Mouse (Mus musculus) heart, postnatal 10 days (tissue): ENCODE results near the gene Ninj2. TPM values are rescaled to one million over a fixed set of nuclear protein-coding genes. Genes with fewer than 3 reads are reported as not detected.
A peak's percentile ranks its signal among the peaks of the same experiment; 100 is the strongest.

Source experiments
- DNase-seq, 2 experiments: peaks; one replicate each; pipeline ENCODE4 v3.0.0; 2021
- intact Hi-C: fragments of 180-260 bp; cut with DNase I; formaldehyde crosslinking; loops from one replicate; pipeline ENCODE4 v1.15.1; 2025
- total RNA-seq, 2 experiments: library from RNA; stranded (reverse); gene quantifications; 2 replicates each; pipeline ENCODE4 v1.2.3; 2021

Ninj2 gene
- total RNA-seq, 2 experiments from 2014 or later, result not detected

DNA sequence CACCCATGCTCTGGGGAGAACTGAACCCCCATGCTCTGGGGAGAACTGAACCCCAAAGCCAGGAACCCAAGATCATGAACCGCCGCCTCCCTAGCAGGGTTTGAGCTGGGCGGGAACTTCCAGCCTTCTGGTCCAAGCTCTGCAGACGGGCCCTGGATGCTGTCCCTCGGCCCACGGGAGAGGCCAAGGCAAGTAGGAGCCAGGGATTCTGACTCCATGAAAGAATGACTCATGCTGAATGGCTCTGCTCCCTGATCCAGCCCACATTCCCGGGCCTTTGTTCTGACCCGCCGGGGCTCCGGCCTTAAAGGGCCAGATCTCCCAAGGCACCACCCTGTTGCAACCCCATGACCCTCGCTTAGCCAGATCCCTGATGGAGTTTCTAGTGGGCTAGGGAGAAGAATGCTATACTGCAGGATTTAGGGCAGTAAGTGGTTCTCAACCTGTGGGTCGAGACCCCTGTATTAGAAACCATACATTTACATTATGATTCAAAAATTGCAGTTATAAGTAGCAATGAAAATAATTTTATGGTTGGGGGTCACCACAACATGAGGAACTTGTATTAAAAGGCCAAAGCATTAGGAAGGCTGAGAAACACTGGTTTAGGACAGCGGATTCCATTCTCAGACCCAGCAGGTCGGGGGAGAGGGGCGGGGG lies 99.2 kb downstream of the Ninj2 start:
- DNase-seq, result peak; percentile 89 to 90
- intact Hi-C loops, result loop anchor here (2.0 to 5.0 kb wide), 2 partner anchors 78 to 700 kb away; no protein-coding TSS in a partner anchor

DNA sequence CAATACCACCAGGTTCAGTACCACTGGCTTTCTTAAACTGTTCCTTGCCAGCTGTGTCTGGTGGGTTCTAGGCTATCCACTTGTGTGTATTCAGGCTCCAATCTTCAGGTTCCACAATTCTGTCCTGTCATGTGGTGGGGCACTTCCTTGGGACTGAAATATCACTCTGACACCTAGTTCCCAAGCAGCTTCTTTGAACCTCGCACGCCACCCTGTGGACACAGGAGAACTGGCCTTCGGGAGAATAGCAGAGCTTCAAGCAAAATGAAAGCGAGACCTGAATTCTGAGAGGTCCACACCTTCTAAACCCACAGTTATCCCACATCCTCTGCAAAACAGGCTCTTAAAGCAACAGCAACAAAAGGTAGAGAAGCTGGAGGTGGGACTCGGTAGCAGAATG lies 100.0 kb downstream of the Ninj2 start:
- peak; percentile 90 to 94 for DNase-seq
- intact Hi-C loops, result loop anchor here (1.0 to 5.0 kb wide), 4 partner anchors 78 to 701 kb away; no protein-coding TSS in a partner anchor

DNA sequence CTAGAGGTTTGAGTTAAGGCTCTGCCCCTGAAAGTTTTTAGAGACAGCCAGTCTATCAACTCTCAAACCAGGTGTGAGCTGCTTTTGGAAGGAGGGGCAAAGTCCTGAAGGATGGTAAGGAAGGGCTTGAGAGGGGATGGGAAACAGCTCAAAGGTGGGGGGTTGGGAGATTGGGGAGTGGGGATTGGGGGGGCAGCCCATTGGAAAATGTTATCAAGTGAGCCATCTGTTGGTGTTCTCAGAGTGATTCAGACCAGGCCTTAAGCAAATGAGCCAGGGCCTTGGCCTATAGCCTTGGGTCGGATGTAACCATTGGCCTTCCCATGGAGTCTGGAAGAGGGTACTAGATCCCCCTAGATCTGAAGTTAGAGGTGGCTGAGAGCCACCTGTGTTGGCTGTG lies 100.6 kb downstream of the Ninj2 start:
- no peak for DNase-seq
- intact Hi-C loops, result loop anchor here (1.0 to 5.0 kb wide), 4 partner anchors 79 to 701 kb away; no protein-coding TSS in a partner anchor

DNA sequence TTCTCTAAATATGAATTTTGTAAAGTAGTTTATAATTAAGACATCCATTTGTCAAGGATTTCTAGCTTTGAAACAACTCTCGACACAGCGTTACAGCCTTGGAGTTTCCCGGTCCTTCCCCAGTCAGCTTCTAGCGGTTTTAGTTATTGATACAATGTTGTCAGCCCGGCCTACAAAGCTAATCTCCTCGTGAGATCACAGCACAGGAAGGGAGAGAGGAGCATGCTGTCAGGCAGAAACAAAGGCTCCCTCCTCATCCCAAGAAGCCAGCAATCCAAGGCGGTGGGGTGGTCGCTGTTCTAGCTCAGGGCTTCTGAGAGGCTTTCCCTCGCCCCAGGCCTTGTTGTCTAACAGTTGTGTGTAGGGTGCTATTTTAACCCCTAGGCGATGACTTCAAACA lies 101.2 kb downstream of the Ninj2 start:
- no peak for DNase-seq
- intact Hi-C loops, result loop anchor here (5.0 kb wide), 1 partner anchor 702 kb away; no protein-coding TSS in a partner anchor

DNA sequence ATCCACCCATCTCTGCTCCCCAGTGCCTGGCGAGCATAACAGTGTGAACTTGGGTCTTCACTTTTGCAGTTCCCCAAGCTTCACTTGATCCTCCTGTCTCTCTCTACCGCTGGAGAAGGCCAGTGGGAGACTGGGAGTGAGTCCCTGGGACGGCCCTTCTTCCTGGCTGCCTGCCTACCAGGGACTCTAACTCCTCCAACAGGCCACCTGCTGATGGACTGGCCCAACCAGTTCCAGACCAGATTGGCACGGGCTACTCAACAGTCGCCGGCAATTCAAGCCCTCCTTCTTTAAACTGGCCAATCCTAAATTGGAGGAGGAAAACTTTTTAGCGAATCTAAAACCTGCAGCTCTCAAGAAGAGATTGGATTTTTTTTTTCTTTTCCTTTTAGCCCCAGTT lies 101.8 kb downstream of the Ninj2 start:
- intact Hi-C loops, result loop anchor here (5.0 kb wide), 2 partner anchors 248 to 703 kb away; no protein-coding TSS in a partner anchor
- peak in 1 of 2 experiments; percentile 56 for DNase-seq

DNA sequence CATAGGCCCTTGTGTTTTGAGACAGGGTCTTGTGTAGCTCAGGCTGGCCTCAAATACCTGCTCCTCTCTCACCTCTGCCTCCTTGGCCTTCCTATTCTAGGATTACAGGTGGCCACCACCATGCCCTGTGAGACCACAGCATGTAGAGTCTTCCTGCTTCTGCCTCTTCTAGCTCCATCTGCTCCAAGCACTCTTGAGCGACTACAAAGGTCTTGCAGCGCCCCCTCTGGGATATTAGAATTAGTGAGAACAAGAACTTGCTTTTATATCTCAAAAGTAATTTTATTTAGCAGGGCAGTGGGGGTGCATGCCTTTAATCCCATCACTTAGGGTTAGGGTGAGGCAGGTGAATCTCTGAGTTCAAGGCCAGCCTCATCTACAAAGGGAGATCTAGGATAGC lies 103.7 kb downstream of the Ninj2 start:
- intact Hi-C loops, result loop anchor here (5.0 kb wide), 1 partner anchor 250 kb away; no protein-coding TSS in a partner anchor
- peak in 1 of 2 experiments; percentile 71 for DNase-seq

DNA sequence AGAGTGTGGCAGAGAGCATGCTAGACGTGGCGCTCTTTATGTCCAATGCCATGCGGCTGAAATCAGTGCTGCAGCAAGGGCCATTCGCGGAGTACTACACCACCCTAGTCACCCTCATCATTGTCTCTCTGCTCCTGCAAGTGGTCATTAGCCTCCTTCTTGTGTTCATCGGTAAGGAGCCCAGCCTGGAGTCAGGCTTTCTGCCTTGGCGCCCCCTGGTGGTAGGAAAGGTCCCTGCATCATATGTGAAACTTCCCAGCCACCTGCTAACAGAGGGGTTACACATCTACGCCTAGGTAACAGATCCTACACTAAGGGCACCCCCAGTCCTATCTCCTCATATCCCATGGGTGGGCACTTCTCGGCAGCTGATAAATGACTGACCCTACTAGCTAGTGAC lies 104.8 kb downstream of the Ninj2 start:
- intact Hi-C loops, result loop anchor here (2.0 to 5.0 kb wide), 2 partner anchors 251 to 405 kb away; no protein-coding TSS in a partner anchor

DNA sequence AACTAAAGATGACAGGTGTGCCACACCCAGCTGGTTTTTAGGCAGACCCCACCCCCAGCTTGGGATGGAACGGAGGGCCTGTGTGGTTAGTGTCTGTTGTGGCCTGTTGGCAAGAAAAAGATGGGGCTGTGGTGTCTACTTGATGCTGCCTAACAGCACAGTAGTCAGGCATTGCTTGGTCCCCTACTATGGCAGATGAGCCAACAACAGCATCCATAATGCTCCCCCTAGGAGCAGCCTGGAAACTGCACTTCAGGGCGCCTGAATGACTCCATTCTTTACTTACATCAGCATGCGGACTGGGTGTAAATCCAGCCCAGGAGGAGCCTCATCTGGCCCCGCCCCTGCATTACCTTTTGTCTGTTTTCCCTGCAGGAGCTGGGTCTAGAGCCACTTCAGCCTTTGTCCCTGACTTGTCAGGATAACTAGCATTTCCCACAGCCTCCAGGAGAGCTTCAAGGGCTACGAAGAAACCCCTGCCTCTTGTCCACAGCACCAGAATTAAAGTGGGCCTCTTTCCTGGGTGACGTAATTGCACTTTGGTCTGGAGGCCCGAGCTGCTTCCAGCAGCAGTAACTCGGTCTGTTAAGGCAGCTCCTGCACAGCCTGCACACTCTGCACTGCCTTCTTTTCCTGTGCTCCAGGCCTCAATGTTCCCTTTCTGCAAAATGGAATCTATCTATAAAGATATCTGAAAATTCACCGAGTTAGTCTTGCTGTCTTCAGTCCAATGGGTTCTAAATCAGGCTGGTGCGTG lies 106.7 kb downstream of the Ninj2 start:
- intact Hi-C loops, result loop anchor here (2.0 to 5.0 kb wide), 2 partner anchors 253 to 407 kb away; no protein-coding TSS in a partner anchor
- DNase-seq, result no peak

More for the DNA sequence above, 104.8 kb downstream of the Ninj2 start:
- DNase-seq, result peak; percentile 79 to 88

DNA sequence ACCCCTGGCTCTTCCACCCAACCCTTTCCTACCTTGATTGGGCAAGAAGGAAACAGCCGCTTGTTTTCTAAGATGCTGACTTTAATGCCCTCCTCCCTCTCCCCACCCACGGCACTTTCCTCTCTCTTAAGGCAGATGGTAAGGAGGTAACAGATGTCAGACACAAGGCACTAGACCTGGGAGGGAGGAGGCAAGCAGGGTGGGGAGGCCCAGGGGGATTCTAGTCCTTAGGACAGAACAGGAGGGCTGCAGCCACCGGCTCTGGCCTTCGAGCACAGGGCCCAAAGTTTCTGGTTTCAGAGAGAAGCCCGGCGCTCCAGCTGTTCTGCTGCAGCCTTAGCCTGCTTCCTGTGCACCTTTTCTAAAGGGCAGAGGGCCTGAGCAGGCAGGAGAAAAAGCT lies 108.8 kb downstream of the Ninj2 start:
- no peak for DNase-seq
- intact Hi-C loops, result no loop called here

DNA sequence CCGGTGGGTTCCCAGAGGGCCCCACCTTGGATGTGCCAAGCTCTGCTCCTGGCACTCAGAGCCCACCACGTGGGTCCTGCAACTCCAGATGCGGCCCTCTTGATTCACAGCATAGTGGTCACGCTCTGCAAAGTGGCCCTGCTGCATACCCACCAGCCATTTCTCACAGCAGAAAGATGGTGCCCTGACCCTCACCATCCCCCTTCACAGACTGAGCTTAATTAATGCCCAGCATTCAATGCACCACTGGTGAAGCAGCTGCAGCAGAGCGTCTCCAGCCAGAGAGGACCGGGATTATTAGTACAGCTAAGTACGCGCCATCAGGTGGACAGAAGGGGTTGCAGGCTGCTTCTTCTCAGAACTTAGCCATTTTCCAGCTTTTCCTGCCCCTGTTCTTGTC lies 109.3 kb downstream of the Ninj2 start:
- intact Hi-C loops, result no loop called here
- DNase-seq, result no peak

DNA sequence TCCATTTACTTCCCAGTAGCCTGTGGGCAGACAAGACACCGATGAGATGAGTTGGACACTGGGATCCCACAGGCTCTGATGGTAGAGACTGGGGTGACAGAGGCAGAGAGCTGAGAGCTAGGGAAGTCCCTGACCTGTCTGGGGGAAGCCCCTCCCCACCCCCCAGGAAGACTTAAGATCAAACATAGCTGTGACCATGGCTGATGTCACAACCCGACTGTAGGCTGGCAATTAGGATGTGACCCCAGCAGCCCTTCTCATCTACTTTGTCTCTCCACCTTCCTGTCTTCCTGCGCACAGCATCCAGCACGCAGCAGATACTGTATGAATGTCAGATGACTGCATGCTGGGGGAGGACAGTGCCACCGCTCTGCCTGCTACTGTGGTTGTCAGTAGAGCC lies 113.4 kb downstream of the Ninj2 start:
- intact Hi-C loops, result no loop called here
- DNase-seq, result no peak

DNA sequence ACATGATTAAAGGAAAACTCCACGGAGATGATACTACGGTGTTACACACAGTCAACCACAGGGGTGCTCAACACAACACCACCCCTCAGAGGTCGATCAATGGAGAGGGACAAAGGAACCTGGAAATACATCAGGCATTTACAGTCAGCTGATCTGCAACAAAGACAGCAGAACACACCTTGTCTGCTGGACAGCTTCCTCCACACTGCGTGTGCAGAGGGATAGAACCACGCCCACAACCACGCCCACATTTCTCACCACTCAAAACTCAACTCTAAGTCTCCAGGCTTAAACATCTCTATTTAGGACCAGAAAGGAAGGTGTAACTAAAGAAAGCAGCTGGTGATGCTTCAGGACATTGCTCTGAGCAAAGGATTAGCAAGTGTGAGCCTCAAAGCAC lies 118.4 kb downstream of the Ninj2 start:
- intact Hi-C loops, result no loop called here
- no peak for DNase-seq

DNA sequence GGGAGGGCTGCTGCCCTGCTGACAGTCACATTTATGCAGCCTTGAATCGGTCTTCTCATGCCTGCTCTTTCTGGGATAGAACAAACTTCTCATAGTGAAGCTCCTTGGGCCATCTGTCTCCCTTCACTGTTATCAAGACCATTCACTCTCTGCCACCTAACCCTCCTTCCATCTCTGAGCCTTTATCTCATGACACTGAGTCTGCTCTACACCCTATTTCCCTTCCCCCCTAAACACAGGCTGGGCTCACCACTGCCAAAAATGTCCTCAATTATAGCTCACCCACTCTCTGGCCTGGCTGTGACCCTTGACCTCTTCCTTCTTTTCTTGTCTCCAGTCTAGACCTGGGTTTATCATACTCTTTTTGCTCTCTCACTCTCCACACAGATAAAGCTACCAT lies 123.6 kb downstream of the Ninj2 start:
- intact Hi-C loops, result no loop called here
- DNase-seq, result no peak

DNA sequence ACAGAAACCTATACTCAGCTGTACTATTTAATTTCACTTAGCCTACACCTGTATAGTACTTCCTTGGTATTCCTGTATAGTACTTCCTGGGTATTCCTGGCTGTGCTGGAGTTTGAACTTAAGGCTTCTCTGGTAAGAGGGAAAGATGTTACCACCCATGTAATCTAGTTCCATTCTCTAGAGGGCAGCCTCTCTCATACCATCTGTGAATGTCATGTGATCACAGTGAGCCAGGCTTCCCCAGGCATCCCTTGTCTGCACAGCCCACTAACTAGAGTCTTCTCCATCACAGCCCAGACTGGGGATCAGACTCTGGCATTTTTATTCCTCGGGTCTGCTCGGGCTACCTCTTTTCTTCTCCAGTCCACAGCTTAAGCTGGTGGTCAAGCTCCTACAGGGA lies 126.1 kb downstream of the Ninj2 start:
- no peak for DNase-seq
- intact Hi-C loops, result no loop called here

DNA sequence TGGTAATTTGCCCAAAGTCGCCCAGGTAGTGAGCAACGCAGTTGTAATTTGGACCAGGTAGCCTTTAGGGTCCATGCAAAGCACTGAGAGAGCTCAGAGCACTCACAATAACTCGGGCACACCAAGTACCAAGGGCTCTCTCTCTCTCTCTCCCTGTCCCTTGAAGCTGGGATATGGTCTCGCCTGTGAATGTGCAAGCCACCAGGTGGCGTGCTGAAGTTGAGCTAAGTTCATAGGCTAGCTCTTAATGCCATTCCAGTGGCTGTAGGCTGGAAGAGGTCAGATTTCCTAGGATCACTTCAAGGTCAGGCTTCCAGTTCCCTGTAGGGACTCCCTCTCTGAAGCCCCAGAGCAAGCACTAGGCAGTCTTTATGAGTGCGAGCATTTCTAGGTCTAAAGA lies 129.5 kb downstream of the Ninj2 start:
- DNase-seq, result peak; percentile 71 to 81
- intact Hi-C loops, result loop anchor here (1.0 to 2.0 kb wide), 2 partner anchors 79 to 102 kb away; no protein-coding TSS in a partner anchor

DNA sequence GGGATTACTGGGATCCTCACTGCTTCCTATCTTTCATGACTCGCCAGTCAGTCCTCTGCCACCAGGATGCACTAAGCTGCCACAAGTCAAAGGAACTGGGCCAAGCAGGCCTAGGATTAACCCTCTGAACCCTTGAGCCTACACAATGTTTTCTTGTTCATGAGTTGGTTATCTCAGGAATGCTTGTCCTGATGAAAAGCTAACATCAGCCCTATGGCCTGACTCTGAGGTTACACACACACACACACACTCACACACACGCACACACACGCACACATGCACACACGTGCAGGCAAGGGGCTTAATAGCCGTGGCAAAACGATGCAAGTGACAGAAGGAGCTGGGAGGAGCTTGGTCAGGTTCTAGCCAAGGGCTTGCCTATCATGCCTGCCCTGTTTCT lies 132.2 kb downstream of the Ninj2 start:
- no peak for DNase-seq
- intact Hi-C loops, result no loop called here

DNA sequence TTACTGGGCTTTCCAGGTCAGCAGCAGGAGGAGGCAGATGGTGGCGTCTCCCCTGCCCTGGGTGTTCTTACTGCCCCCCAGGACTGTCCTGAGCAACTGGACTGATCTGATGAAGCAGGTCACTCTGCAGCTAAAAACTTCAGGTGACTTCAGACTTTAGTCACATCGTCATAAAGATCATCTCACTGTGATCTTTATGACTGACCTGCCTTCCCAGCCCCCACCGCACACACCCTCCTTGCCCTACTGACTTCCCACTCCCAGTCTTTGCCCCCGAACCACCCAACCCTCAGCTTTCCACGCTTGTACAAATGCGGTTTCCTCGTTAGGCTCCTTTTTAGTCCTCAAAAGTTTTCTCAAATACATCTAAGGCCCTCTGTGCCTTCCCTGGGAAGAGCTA lies 133.9 kb downstream of the Ninj2 start:
- intact Hi-C loops, result no loop called here
- no peak for DNase-seq

DNA sequence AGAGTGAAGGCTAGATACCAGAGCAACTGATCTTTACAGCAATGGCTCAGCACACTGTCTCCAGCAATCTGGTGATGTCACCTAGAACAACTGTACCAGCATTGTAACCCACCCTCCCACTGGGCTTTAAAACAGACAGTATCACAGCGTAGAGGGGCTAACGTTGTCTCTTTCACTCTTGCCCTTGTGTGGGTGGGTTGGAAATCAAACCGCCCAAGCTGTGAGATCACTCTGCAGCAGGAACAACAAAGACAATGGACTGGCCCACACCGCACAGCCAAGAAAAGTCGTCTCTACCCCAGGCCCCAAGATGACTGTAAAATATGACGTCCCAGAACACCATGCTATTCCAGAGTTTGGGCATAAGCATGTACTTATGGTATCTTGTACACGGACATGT lies 136.7 kb downstream of the Ninj2 start:
- no peak for DNase-seq

DNA sequence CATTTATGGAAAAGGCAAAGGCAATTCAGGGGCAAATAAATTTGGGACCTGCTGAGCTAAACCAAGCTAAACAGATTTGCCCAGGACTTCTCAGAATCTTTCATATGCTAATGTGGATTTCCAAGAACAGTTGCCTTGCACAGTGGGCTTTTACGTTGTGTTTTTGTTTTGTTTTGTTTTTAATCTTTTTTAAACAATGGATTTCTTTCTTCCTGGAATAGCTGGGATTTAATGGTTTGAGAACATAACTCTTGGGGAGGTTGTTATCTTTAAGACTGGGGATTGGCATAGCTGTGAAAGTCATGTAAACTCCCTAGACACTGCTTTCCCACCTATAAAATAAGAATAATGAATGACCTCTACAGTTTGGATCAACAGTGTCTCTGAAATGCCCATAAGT lies 137.3 kb downstream of the Ninj2 start:
- intact Hi-C loops, result no loop called here
- no peak for DNase-seq

More for the DNA sequence above, 136.7 kb downstream of the Ninj2 start:
- intact Hi-C loops, result no loop called here

DNA sequence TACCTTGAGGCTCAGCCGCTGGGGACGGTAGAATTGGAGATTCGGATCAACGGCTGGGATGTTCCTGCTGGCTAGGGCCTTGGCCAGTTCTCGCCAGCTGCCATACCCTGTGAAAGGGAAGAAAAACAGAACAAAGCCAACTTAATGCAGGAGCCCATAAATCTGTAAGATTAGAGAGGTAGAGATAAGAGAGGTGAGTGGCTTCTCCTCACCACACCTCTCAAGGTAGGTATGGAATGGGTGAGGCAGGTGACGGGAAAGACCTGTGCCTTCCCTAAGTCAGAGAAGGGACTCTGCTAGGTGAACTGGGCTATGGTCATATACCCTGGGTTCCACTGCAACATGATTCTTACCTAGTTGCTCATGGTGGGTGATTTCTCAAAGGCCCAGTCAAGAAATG lies 139.7 kb downstream of the Ninj2 start:
- no peak for DNase-seq

DNA sequence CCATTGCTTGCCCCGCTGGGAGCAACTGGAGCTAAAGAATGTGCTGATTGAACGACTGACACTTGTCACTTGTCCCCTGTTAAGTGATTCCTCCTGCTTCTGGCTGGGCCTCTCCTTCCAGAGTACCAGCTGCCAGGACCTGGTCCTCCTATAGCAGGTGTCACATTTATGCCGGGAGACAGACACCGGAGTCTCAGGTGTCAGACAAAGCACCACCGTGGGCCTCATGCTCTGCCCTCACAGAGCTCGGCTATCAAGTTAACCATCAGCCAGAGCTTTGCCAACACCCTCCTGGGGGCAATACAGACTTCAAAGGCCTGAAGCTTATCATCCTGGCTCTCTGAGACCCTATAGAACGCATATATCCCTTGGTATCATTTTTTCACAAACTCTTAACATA lies 142.7 kb downstream of the Ninj2 start:
- intact Hi-C loops, result no loop called here
- no peak for DNase-seq

More for the DNA sequence above, 139.7 kb downstream of the Ninj2 start:
- intact Hi-C loops, result no loop called here

DNA sequence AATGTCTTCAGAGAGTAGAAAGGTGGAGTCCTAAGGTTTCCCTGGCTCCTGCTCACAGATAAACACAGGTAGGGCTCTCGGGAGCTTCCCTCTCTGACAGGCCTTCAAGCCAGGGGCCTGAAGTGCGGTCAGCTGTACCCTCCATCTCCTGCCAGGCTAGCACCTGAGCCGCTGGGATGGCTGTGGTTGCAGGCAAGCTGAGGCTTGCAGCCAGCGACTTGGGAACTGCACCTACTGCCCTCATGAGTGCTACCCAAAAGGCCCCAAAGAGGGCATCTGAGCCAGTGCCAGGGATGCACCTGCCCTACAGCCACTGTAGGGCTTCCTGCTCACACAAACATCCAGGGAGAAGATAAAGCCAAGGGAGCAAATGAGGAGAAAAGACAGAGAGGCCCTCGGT lies 147.3 kb downstream of the Ninj2 start:
- no peak for DNase-seq
- intact Hi-C loops, result no loop called here
